Mouse (Mus musculus) limb, embryonic 14.5 days (tissue): ENCODE results near the gene Trim46. TPM values are rescaled to one million over a fixed set of nuclear protein-coding genes. Genes with fewer than 3 reads are reported as not detected.

Experiments
- ATAC-seq: fragments of 200-750 bp; cut with Nextera tagmentation; 2 replicates; pipeline ENCODE4 v1.8.0; 2017; ENCODE audit warnings: low read depth, moderate number of reproducible peaks, moderate TSS enrichment; ENCODE audit not compliant: low FRiP score
- DNase-seq: peaks from one replicate; pipeline ENCODE4 v3.0.0-alpha.2; 2015; ENCODE audit warnings: low spot score
- H3K27ac ChIP-seq: fragments of 300-500 bp; sonication (generic); replicated peaks from 2 replicates; pipeline ENCODE4 v1.5.1; 2014; ENCODE audit warnings: low read depth, mild to moderate bottlenecking, low read length, moderate library complexity, mixed read lengths
- H3K27me3 ChIP-seq: fragments of 300-500 bp; sonication (generic); 2 replicates; pipeline ENCODE4 v1.6.1; 2014; ENCODE audit warnings: low read length, mixed read lengths; ENCODE audit not compliant: control insufficient read depth, insufficient read depth
- H3K36me3 ChIP-seq: fragments of 300-500 bp; sonication (generic); 2 replicates; pipeline ENCODE4 v1.6.1; 2014; ENCODE audit warnings: mild to moderate bottlenecking, low read length, moderate library complexity, mixed read lengths; ENCODE audit not compliant: control insufficient read depth, insufficient read depth
- H3K4me1 ChIP-seq: fragments of 300-500 bp; sonication (generic); 2 replicates; pipeline ENCODE4 v1.6.1; 2014; ENCODE audit warnings: antibody characterized with exemption, low read length, mixed read lengths; ENCODE audit not compliant: control insufficient read depth, insufficient read depth
- H3K4me2 ChIP-seq: fragments of 300-500 bp; sonication (generic); replicated peaks from 2 replicates; pipeline ENCODE4 v1.6.1; 2014; ENCODE audit warnings: low read depth, mild to moderate bottlenecking, low read length, moderate library complexity; ENCODE audit not compliant: severe bottlenecking
- H3K4me3 ChIP-seq: fragments of 300-500 bp; sonication (generic); replicated peaks from 2 replicates; pipeline ENCODE4 v1.5.1; 2014; ENCODE audit warnings: low read length
- H3K9ac ChIP-seq: fragments of 300-500 bp; sonication (generic); 2 replicates; pipeline ENCODE4 v1.6.1; 2014; ENCODE audit warnings: mild to moderate bottlenecking, low read depth, low read length, moderate library complexity; ENCODE audit not compliant: severe bottlenecking
- H3K9me3 ChIP-seq: fragments of 300-500 bp; sonication (generic); 2 replicates; pipeline ENCODE4 v1.6.1; 2016; ENCODE audit warnings: low read length; ENCODE audit not compliant: control insufficient read depth
- POLR2A ChIP-seq: fragments of 200-500 bp; IDR thresholded peaks from 2 replicates; pipeline ENCODE4 v1.8.0; 2012; ENCODE audit warnings: inconsistent platforms, mild to moderate bottlenecking, moderate library complexity, borderline replicate concordance; ENCODE audit not compliant: insufficient read depth, insufficient read length; ENCODE audit errors: extremely low read depth
- WGBS: fragments of 180-500 bp; shearing (Covaris S2); extraction: QIAGEN DNeasy Blood & Tissue Kit; methylation state at CpG from one replicate; pipeline ENCODE4 v1.1.7; 2014; 5-methylcytosine and 5-hydroxymethylcytosine counted together
- polyA plus RNA-seq, 2 experiments: library from polyadenylated mRNA; depleted of rRNA in 1 of 2; stranded (reverse) in 1 of 2; unstranded in 1 of 2; fragments of >200 nt; fragmentation: Nextera tagmentation in 1 of 2; extraction: Ambion mirVana in 1 of 2; gene quantifications; 2 replicates each; pipeline versions ENCODE4 v1.2.1 to v1.2.3; 2012 to 2014

Trim46 gene
- polyA plus RNA-seq, 2 experiments = 3.9 to 19.0 TPM

DNA sequence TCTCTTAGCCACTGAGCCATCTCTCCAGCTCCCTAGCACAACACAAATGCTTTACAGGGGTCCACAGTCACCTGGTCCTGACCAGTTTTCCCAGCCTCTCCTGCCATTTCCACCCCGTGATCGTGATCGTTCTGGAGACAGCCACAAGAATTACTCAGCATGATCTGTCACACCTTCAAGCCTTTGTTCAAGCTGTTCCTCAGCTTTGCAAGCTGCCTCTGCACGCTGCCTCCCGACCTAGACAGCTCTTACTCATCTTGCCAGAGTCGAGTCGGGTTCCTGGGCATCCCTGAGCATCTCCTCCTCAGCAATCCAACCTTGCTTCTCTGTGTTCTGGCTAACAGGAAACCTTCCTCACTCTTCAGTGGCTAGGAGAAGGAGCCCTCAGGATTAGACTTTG, 13.0 kb upstream of the Trim46 start, which contains the start of gene Dpm3:
Gene Dpm3, plus strand, starts transcription at position 283 of the 400 bp plus-strand sequence.
- H3K9me3 ChIP-seq = no peaks in the 10 kb centered on the region
- no peaks in the 10 kb centered on the region for H3K4me1 ChIP-seq
- H3K4me2 ChIP-seq = no peak within 1 kb of the TSS
- no peak for DNase-seq
- no peak for TF ChIP-seq POLR2A
- H3K27me3 ChIP-seq = no peaks in the 10 kb centered on the region
- no peak within 1 kb of the TSS for H3K27ac ChIP-seq
- no peak for ATAC-seq
- no peak within 1 kb of the TSS for H3K9ac ChIP-seq
- H3K36me3 ChIP-seq = no peaks in the 10 kb centered on the region
- WGBS = 47% methylated on average over 7 of the region's 7 CpGs
- no peak within 1 kb of the TSS for H3K4me3 ChIP-seq

DNA sequence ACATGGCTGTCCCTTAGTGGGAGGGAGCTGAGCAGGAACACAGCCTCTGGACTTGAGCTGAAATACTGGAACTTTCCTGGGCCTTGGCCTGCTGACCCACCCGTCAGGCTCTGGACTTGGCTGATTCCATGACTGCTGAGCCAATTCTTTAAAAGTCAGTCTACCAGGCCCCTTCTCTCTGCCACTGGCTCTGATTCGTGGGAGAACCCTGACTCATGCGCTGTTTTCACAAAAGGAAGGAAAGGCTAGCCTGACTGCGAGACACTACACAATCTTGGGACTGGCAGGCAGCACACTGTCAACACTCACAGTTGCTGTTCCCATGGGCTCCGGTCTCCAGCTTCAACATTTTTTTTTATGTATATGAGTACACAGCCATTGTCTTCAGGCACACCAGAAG, 10.1 kb upstream of the Trim46 start:
- no peak overlapping the region for H3K4me2 ChIP-seq
- ATAC-seq = no peak
- no peak for TF ChIP-seq POLR2A
- no peaks in the 10 kb centered on the region for H3K9me3 ChIP-seq
- H3K27me3 ChIP-seq = no peaks in the 10 kb centered on the region
- H3K27ac ChIP-seq = no peak overlapping the region
- peaks cover 7% of the 10 kb centered on the region for H3K4me1 ChIP-seq
- H3K4me3 ChIP-seq = no peak overlapping the region
- no peak for DNase-seq
- H3K9ac ChIP-seq = no peak overlapping the region
- 85% methylated on average over 5 of the region's 5 CpGs for WGBS
- no peaks in the 10 kb centered on the region for H3K36me3 ChIP-seq

DNA sequence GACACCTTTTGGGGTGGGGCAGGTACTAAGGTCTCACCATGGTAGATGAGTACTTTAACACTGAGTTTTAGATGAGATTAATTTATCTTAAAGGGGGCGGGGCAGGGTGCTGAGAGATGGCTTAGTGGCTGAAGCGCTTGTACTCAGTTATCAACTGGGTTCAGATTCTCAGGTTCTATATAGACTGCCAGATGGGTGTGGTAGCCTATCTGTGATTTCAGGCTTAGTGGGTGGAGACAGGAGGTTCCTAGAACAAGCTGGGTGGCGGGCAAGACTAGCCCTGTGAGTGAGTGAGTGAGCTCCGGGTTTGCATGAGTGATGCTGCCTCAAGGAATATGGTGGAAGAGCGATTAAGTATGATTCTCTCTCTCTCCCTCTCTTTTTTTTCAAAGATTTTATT, 8.9 kb upstream of the Trim46 start:
- H3K36me3 ChIP-seq = no peaks in the 10 kb centered on the region
- peaks cover 9% of the 10 kb centered on the region for H3K4me1 ChIP-seq
- no peaks in the 10 kb centered on the region for H3K9me3 ChIP-seq
- ATAC-seq (no peak), DNase-seq (no peak)
- H3K9ac ChIP-seq = no peak overlapping the region
- H3K27me3 ChIP-seq = no peaks in the 10 kb centered on the region
- WGBS = 85% methylated on average over 5 of the region's 5 CpGs
- no peak overlapping the region for H3K4me2 ChIP-seq
- H3K27ac ChIP-seq = no peak overlapping the region
- H3K4me3 ChIP-seq = no peak overlapping the region
- TF ChIP-seq POLR2A = no peak

- TF ChIP-seq POLR2A = no peak
- Histone ChIP-seq H3K4me2 (no peak overlapping the region; the same call in 1 of the 2 replicates), H3K9me3 (no peaks in the 10 kb centered on the region), H3K4me3 (no peak overlapping the region), H3K27ac (no peak overlapping the region), H3K27me3 (no peaks in the 10 kb centered on the region), H3K4me1 (peaks cover 15% of the 10 kb centered on the region), H3K9ac (no peak overlapping the region), H3K36me3 (peaks cover 13% of the 10 kb centered on the region)
- 8% methylated on average over 16 of the region's 17 CpGs for WGBS
- ATAC-seq (no peak), DNase-seq (no peak)
Measured at GRCm38 (mm10) chr3:89251365-89251895, 5.3 kb upstream of the Trim46 start.

DNA sequence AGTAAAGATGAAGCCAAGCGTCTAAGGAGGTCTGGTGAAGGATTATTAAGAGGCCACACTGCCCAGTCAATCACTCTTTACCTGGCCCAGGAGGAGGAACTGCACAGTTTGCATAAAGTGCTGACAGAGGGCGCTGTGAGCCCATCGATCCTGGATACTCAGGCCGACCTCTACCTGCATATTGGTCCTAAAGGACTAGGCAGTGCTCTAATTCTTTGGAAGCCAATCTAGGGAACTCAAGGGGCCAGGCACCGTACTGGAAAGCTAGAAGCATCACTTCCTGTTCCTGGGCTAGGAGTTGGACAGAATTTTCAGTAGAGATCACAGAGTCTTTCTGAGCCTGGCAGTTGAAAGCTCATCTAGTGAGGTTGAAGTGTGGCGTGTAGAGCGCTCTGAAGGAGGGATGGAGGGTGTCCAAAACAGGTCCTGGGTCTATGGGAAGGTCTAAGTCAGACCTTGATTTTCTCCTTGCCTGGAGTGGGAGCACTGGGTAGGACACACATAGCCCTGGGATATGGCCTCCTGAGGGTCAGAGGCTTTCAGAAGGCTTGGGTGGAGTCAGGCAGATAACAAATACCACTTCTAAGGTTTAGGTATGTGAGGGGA, 4.4 kb upstream of the Trim46 start:
- Histone ChIP-seq H3K27ac (no peak overlapping the region), H3K4me2 (no peak overlapping the region), H3K27me3 (no peaks in the 10 kb centered on the region), H3K36me3 (peaks cover 13% of the 10 kb centered on the region), H3K9me3 (no peaks in the 10 kb centered on the region), H3K4me1 (peaks cover 19% of the 10 kb centered on the region), H3K4me3 (no peak overlapping the region), H3K9ac (no peak overlapping the region)
- DNase-seq (peak; percentile 45), ATAC-seq (no peak)
- 18% methylated on average over 7 of the region's 7 CpGs for WGBS
- TF ChIP-seq POLR2A = no peak
